Mouse (Mus musculus) CD4-positive helper T cell, adult 2 months (primary cell): ENCODE data around the gene Arhgap15.
A peak's percentile ranks its signal among the peaks of the same experiment; 100 is the strongest.
"Not testable (repeated sequence)": the region's sequence is repeated elsewhere in the genome, so short reads cannot be mapped to it uniquely, and the experiment has no call there.

Source experiments
- DNase-seq: peaks from one replicate; pipeline ENCODE4 v3.0.0-alpha.2; 2012; ENCODE audit warnings: low read depth, missing footprints, low spot score

Arhgap15 gene

GRCm38 (mm10) chr2:43748287-43748983 lies at the start of gene Arhgap15:
TSS of gene Arhgap15 (plus strand) at chr2:43748824.
- peak; percentile 90 for DNase-seq

- DNase-seq = no peak
Measured at GRCm38 (mm10) chr2:43712611-43713138, 35.9 kb upstream of the Arhgap15 start.

- DNase-seq = peak; percentile 76
Measured at GRCm38 (mm10) chr2:43722446-43723103, 26.0 kb upstream of the Arhgap15 start.

GRCm38 (mm10) chr2:43723104-43723541 lies 25.5 kb upstream of the Arhgap15 start:
- DNase-seq = no peak

GRCm38 (mm10) chr2:43727181-43727580 lies 21.4 kb upstream of the Arhgap15 start:
- DNase-seq = no peak

- peak; percentile 91 for DNase-seq
Measured at GRCm38 (mm10) chr2:43727693-43728092, 20.9 kb upstream of the Arhgap15 start.

- DNase-seq = no peak
Measured at GRCm38 (mm10) chr2:43728831-43729230, 19.8 kb upstream of the Arhgap15 start.

- DNase-seq = peak; percentile 41
Measured at GRCm38 (mm10) chr2:43732396-43732795, 16.2 kb upstream of the Arhgap15 start.

GRCm38 (mm10) chr2:43735071-43735470 lies 13.6 kb upstream of the Arhgap15 start:
- DNase-seq = not testable (repeated sequence)

GRCm38 (mm10) chr2:43737546-43737945 lies 11.1 kb upstream of the Arhgap15 start:
- DNase-seq = peak; percentile 86

- DNase-seq = peak; percentile 78
Measured at GRCm38 (mm10) chr2:43738562-43739112, 10.0 kb upstream of the Arhgap15 start.

GRCm38 (mm10) chr2:43739190-43739818 lies 9.3 kb upstream of the Arhgap15 start:
- DNase-seq = no peak

- peak; percentile 30 for DNase-seq
Measured at GRCm38 (mm10) chr2:43749321-43749720, 697 bp downstream of the Arhgap15 start.

GRCm38 (mm10) chr2:43755899-43756298 lies 7.3 kb downstream of the Arhgap15 start:
- no peak for DNase-seq

GRCm38 (mm10) chr2:43756626-43757025 lies 8.0 kb downstream of the Arhgap15 start:
- DNase-seq = peak; percentile 56

GRCm38 (mm10) chr2:43761735-43762134 lies 13.1 kb downstream of the Arhgap15 start:
- DNase-seq = no peak

- DNase-seq = no peak
Measured at GRCm38 (mm10) chr2:43763279-43763678, 14.7 kb downstream of the Arhgap15 start.

- DNase-seq = no peak
Measured at GRCm38 (mm10) chr2:43764456-43764855, 15.8 kb downstream of the Arhgap15 start.

GRCm38 (mm10) chr2:43766200-43766599 lies 17.6 kb downstream of the Arhgap15 start:
- no peak for DNase-seq

- no peak for DNase-seq
Measured at GRCm38 (mm10) chr2:43769850-43770570, 21.4 kb downstream of the Arhgap15 start.

GRCm38 (mm10) chr2:43772640-43773039 lies 24.0 kb downstream of the Arhgap15 start:
- peak; percentile 70 for DNase-seq
